Mouse (Mus musculus): Measurements from ENCODE around the gene Tmem258. TPM values are rescaled to one million over a fixed set of nuclear protein-coding genes. Genes with fewer than 3 reads are reported as not detected.

The Tmem258 gene
- polyA plus RNA-seq, 1 experiment from 2014 or later = 330 TPM

GRCm38 (mm10) chr19:10173116-10173718, 30.6 kb upstream of the Tmem258 start:
- WGBS = 91% methylated on average over 5 of the region's 5 CpGs
- H3K27ac ChIP-seq (replicated peaks) = no peak overlapping the region
- no peaks in the 10 kb centered on the region for H3K9me3 ChIP-seq

GRCm38 (mm10) chr19:10173844-10174539, 29.8 kb upstream of the Tmem258 start:
- H3K27me3 ChIP-seq = no peaks in the 10 kb centered on the region
- no peak overlapping the region for H3K4me2 ChIP-seq
- no peaks in the 10 kb centered on the region for H3K4me1 ChIP-seq (replicated peaks)
- H3K9me3 ChIP-seq = no peaks in the 10 kb centered on the region
- no peak overlapping the region for H3K4me3 ChIP-seq
- 92% methylated on average over 7 of the region's 7 CpGs for WGBS
- H3K27ac ChIP-seq (replicated peaks) = no peak overlapping the region
- no peaks in the 10 kb centered on the region for H3K36me3 ChIP-seq
- no peak overlapping the region for H3K9ac ChIP-seq
- ATAC-seq (ENCODE audit: low FRiP score, low read depth) = no peak

More at GRCm38 (mm10) chr19:10173116-10173718, 30.6 kb upstream of the Tmem258 start:
- H3K9ac ChIP-seq = no peak overlapping the region
- H3K4me3 ChIP-seq = no peak overlapping the region
- no peaks in the 10 kb centered on the region for H3K4me1 ChIP-seq (replicated peaks)
- H3K27me3 ChIP-seq = no peaks in the 10 kb centered on the region
- H3K36me3 ChIP-seq = no peaks in the 10 kb centered on the region
- no peak for ATAC-seq (ENCODE audit: low FRiP score, low read depth)
- no peak overlapping the region for H3K4me2 ChIP-seq

- Histone ChIP-seq H3K4me3 (no peak overlapping the region), H3K36me3 (no peaks in the 10 kb centered on the region), H3K27me3 (no peaks in the 10 kb centered on the region), H3K9me3 (no peaks in the 10 kb centered on the region), H3K4me2 (no peak overlapping the region), H3K27ac (replicated peaks) (no peak overlapping the region), H3K4me1 (replicated peaks) (no peaks in the 10 kb centered on the region), H3K9ac (no peak overlapping the region)
- WGBS = 89% methylated on average over 4 of the region's 4 CpGs
- no peak for ATAC-seq (ENCODE audit: low FRiP score, low read depth)
These were observed 28.9 kb upstream of the Tmem258 start for GRCm38 (mm10) chr19:10174956-10175355.

GRCm38 (mm10) chr19:10176477-10176876, 27.3 kb upstream of the Tmem258 start:
- Histone ChIP-seq H3K9me3 (no peaks in the 10 kb centered on the region), H3K4me2 (no peak overlapping the region), H3K27ac (replicated peaks) (no peak overlapping the region), H3K36me3 (no peaks in the 10 kb centered on the region), H3K9ac (no peak overlapping the region), H3K4me3 (no peak overlapping the region), H3K27me3 (no peaks in the 10 kb centered on the region), H3K4me1 (replicated peaks) (no peaks in the 10 kb centered on the region)
- no peak for ATAC-seq (ENCODE audit: low FRiP score, low read depth)
- 56% methylated on average over 1 of the region's 1 CpGs for WGBS

GRCm38 (mm10) chr19:10176941-10177372, 26.9 kb upstream of the Tmem258 start:
- Histone ChIP-seq H3K4me1 (replicated peaks) (peaks cover 2% of the 10 kb centered on the region), H3K27me3 (no peaks in the 10 kb centered on the region), H3K4me3 (no peak overlapping the region), H3K9ac (no peak overlapping the region), H3K4me2 (no peak overlapping the region), H3K27ac (replicated peaks) (no peak overlapping the region), H3K9me3 (no peaks in the 10 kb centered on the region), H3K36me3 (no peaks in the 10 kb centered on the region)
- 62% methylated on average over 7 of the region's 7 CpGs for WGBS
- ATAC-seq (ENCODE audit: low FRiP score, low read depth) = no peak

- 85% methylated on average over 7 of the region's 7 CpGs for WGBS
- Histone ChIP-seq H3K36me3 (peaks cover 10% of the 10 kb centered on the region), H3K4me3 (no peak overlapping the region), H3K9me3 (no peaks in the 10 kb centered on the region), H3K27me3 (no peaks in the 10 kb centered on the region), H3K27ac (replicated peaks) (no peak overlapping the region), H3K9ac (no peak overlapping the region), H3K4me2 (no peak overlapping the region), H3K4me1 (replicated peaks) (peaks cover 33% of the 10 kb centered on the region)
- ATAC-seq (ENCODE audit: low FRiP score, low read depth) = no peak
These were observed 22.6 kb upstream of the Tmem258 start for GRCm38 (mm10) chr19:10181225-10181624.

- Histone ChIP-seq H3K36me3 (peaks cover 17% of the 10 kb centered on the region), H3K27ac (replicated peaks) (peak overlapping the region; percentile 96), H3K4me2 (peak overlapping the region; percentile 75), H3K9me3 (no peaks in the 10 kb centered on the region), H3K4me3 (peak overlapping the region; percentile 80), H3K27me3 (no peaks in the 10 kb centered on the region), H3K9ac (peak overlapping the region; percentile 95; the same call in 1 of the 2 replicates), H3K4me1 (replicated peaks) (peaks cover 41% of the 10 kb centered on the region)
- ATAC-seq (ENCODE audit: low FRiP score, low read depth) = peak; percentile 6
- WGBS = 22% methylated on average over 7 of the region's 7 CpGs
These were observed 21.7 kb upstream of the Tmem258 start for GRCm38 (mm10) chr19:10182142-10182541.

GRCm38 (mm10) chr19:10182670-10183298, 21.0 kb upstream of the Tmem258 start, which contains the start of gene Fads1:
Gene Fads1 (plus strand): TSS chr19:10182888.
- peaks cover 48% of the 10 kb centered on the region for H3K4me1 ChIP-seq (replicated peaks)
- peak; percentile 96 for ATAC-seq (ENCODE audit: low FRiP score, low read depth)
- no peaks in the 10 kb centered on the region for H3K9me3 ChIP-seq
- peak within 1 kb of the TSS; percentile 96 for H3K27ac ChIP-seq (replicated peaks)
- H3K27me3 ChIP-seq = no peaks in the 10 kb centered on the region
- H3K4me3 ChIP-seq = peak within 1 kb of the TSS; percentile 80
- H3K9ac ChIP-seq = peak within 1 kb of the TSS; percentile 95
- under 1% methylated on average over 66 of the region's 70 CpGs for WGBS
- peak within 1 kb of the TSS; percentile 75 for H3K4me2 ChIP-seq
- H3K36me3 ChIP-seq = peaks cover 24% of the 10 kb centered on the region

- no peaks in the 10 kb centered on the region for H3K9me3 ChIP-seq
- H3K27me3 ChIP-seq = no peaks in the 10 kb centered on the region
- peaks cover 54% of the 10 kb centered on the region for H3K4me1 ChIP-seq (replicated peaks)
- peak; percentile 68 for ATAC-seq (ENCODE audit: low FRiP score, low read depth)
- H3K4me2 ChIP-seq = peak overlapping the region; percentile 75
- peaks cover 30% of the 10 kb centered on the region for H3K36me3 ChIP-seq
- under 1% methylated on average over 35 of the region's 35 CpGs for WGBS
- peak overlapping the region; percentile 96 for H3K27ac ChIP-seq (replicated peaks)
- peak overlapping the region; percentile 95 for H3K9ac ChIP-seq
- H3K4me3 ChIP-seq = peak overlapping the region; percentile 80
These were observed 20.4 kb upstream of the Tmem258 start for GRCm38 (mm10) chr19:10183299-10183983.

GRCm38 (mm10) chr19:10184096-10184495, 19.7 kb upstream of the Tmem258 start:
- 4% methylated on average over 12 of the region's 12 CpGs for WGBS
- peaks cover 37% of the 10 kb centered on the region for H3K36me3 ChIP-seq
- H3K4me1 ChIP-seq (replicated peaks) = peaks cover 61% of the 10 kb centered on the region
- H3K4me2 ChIP-seq = peak overlapping the region; percentile 75
- peak overlapping the region; percentile 80 for H3K4me3 ChIP-seq
- H3K27ac ChIP-seq (replicated peaks) = peak overlapping the region; percentile 96
- H3K9ac ChIP-seq = peak overlapping the region; percentile 95
- peak; percentile 43 for ATAC-seq (ENCODE audit: low FRiP score, low read depth)
- H3K9me3 ChIP-seq = no peaks in the 10 kb centered on the region
- no peaks in the 10 kb centered on the region for H3K27me3 ChIP-seq

GRCm38 (mm10) chr19:10185876-10186275, 17.9 kb upstream of the Tmem258 start:
- 90% methylated on average over 3 of the region's 3 CpGs for WGBS
- Histone ChIP-seq H3K9ac (no peak overlapping the region), H3K4me1 (replicated peaks) (peaks cover 62% of the 10 kb centered on the region), H3K27me3 (no peaks in the 10 kb centered on the region), H3K27ac (replicated peaks) (no peak overlapping the region), H3K4me3 (no peak overlapping the region), H3K4me2 (peak overlapping the region; percentile 75; the same call in 1 of the 2 replicates), H3K36me3 (peaks cover 50% of the 10 kb centered on the region), H3K9me3 (no peaks in the 10 kb centered on the region)
- ATAC-seq (ENCODE audit: low FRiP score, low read depth) = no peak

All from hindbrain, embryonic 15.5 days (tissue).